Mouse (Mus musculus): ENCODE measurements at regions not wholly inside any gene's neighbourhood (a gene's known extent, or its start where the extent isn't known, plus 50 kb on each side); places are given as distances from the start of the nearest gene placed in this dataset.

GRCm38 (mm10) chr2:170277182-170277767, 129.4 kb upstream of the Zfp217 start:
- no peak for TF ChIP-seq MAFK (IDR thresholded peaks at IDR 0.05; ENCODE audit: insufficient read depth, low read depth, low read length)
- no peak for TF ChIP-seq CHD2 (IDR thresholded peaks at IDR 0.05; ENCODE audit: low read depth, low read length)
- TF ChIP-seq ZC3H11A (IDR thresholded peaks at IDR 0.05; ENCODE audit: borderline replicate concordance, low read depth, low read length) = no peak
- TF ChIP-seq HCFC1 (IDR thresholded peaks at IDR 0.05; ENCODE audit: borderline replicate concordance, insufficient read depth, low read length) = no peak
- no peak for TF ChIP-seq ZNF384 (IDR thresholded peaks at IDR 0.05; ENCODE audit: low read depth, low read length)
